Mouse (Mus musculus): Measurements from ENCODE around the gene Pgbd5.

Pgbd5 gene

DNA sequence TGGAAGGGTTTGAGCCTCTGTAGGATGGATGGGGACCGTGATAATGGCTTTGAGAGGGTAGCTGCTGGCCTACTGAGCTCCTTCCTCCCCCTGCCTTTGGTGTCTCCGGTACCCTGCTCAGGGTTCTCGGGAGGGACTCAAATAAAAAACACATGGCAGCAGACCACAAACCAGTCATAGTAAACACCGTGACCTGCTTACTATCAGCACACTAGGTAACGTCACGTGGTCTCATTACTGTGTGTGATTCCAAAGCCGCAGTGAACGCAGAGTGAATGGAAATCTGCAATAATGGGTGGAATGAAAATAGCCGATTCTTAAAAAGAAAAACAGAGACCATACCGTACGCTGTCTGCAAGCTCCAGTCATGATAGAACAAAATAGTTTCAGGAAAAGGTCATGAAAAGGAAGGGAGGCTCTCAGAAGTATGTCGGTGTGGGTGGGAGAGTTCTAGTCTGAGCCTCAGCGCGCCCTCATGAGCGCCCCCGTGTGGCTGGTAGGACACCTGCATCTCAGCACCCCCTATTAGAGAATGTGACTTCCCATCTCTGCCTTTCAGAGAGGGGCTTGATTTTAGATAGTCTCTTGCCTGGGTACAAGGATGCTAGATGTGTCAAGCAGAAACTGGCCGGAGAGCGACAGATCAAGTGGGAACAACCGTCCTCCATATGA is 92.5 kb downstream of the Pgbd5 start:
- DNase-seq (ENCODE audit: low spot score in 2 of 2): peak in 1 of 2 experiments; percentile 53

DNA sequence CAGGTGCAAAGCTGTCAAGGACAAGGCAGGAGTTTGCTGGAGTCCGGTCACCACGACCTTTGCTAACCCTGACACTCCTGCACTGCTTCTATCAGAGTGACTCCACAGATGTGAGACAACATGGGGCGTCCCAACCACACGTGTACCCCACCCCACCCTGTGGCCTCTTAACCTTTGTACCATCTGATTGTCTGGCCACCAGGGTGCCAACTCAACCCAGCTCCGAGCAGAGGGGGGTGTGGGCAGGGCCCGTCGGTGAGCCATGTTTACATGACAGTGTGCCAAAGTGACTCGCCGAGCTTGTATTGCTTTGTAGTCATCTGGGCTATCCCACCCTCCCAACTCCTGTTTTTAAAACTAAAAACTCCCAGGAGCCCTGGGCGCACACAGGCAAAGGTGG is 94.4 kb downstream of the Pgbd5 start:
- DNase-seq (ENCODE audit: low spot score in 2 of 2): no peak

DNA sequence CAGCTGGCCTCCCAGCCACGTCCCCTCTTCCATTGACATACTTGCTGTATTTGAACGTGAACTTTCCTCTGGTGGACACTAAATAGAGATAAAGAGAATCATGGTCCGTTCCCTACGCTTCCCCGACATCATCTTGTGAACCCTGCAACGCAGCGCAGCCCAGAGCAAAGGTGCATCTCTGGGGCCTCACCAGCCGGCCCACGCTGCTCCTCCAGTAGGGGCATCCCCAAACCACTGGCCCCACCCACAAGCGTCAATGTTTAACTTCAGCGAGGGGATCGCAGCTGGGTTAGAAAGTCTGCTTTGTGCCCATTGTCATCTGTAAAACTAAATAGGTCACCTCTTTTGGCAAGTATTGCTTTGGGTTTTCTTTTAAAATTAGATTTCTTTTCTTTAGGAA is 95.5 kb downstream of the Pgbd5 start:
- DNase-seq (ENCODE audit: low spot score in 2 of 2): no peak

DNA sequence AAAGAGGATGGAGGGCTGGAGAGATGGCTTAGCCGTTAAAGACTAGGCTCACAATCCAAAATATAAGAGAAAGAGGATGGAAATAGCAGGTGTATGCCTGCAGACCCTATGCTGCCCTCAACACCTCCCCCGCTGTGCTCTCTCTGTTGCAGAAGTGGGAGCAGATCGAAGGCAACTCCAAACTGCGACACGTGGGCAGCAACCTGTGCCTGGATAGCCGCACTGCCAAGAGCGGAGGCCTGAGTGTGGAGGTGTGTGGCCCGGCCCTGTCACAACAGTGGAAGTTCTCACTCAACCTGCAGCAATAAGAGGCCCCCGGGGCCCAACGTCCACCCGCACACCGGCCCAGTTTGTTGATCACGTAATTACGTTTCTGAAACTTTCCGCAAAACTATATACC is 96.3 kb downstream of the Pgbd5 start:
- DNase-seq (ENCODE audit: low spot score in 2 of 2): no peak

DNA sequence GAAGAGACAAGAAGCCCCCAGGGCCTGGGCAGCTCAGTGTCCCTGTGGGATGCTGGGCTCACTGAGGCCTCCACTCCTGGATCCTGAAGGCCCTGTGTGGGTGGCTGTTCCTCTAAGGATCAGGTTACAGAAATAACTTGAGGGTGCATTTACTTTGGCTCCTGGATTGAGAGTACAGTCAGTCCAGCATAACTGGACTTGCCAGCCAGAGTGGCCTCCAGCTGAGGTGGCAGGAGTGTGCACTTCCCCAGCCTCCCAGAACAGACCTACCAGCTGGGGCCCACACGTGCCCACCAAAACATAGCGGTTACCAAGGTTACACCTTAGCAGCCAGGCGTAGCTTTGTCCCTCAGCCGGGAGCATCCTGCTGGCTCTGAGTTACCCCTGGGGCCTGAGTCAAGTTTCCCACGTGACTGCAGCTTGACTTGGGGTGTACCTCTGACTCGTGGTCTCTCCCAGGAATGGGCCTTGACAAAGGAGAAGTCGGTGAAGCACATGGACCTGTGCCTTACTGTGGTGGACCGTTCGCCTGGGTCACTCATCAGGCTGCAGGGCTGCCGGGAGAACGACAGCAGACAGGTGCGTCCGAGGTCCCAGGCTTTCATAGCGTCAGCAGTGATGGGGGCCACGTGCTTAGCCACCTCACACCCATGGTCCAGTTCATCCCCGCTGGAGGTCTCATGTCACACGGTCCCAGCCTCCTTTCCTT is 98.9 kb downstream of the Pgbd5 start:
- DNase-seq (ENCODE audit: low spot score in 2 of 2): no peak

DNA sequence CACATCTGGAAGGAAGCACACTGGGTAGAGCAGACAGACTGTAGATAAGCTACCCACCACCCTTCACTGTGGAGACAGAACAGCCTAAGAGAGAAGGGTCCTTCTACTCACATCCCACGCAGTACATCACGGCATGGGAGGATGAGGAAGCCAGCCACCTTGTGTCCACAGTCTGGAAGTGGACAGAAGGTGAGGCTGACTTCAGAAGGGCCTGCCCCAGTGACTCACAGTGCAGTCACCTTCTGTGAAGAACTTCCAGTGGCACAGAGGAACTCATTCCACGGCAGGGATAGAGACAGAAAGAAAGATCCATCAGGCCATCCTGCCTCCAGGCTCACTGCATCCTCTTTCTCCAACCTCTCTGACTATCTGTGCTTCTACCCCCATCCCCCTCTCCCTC is 99.7 kb downstream of the Pgbd5 start:
- no peak for DNase-seq (ENCODE audit: low spot score in 2 of 2)

DNA sequence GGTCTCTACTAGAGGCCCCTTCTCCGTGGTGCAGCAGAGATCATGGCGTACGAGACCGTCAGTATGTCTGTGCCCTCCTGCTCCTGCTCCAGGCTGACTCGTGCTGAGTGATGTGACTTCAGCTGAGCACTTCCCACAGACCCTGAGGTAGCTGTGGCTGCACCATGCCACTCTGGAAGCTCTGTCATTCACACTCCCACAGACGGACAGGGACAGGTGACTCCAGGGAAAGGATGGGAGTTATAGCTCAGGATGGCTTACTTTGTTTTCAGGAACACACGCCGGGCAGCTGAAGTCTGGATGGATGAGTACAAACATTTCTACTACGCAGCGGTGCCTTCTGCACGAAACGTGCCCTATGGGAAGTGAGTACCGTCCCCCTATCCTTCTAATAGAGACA is 103.2 kb downstream of the Pgbd5 start:
- no peak for DNase-seq (ENCODE audit: low spot score in 2 of 2)

DNA sequence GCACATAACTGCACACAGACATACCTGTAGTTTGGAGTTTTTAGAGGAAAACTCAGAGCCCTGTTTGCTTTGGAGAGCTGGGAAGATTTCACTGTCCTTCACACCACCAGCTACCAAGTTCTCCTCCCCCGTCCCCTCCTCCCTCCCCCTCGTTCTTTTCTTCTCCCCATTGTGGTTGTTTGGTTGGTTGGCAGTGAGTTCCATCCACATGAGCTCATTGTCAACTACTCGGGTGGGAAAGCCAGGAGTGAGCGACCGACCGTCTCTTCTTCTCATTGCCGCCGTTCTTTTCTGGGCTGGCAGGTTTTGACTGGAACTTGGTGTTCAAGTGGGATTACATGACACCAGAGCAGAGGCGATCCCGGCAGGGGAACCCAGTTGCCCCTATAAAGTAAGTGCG is 107.8 kb downstream of the Pgbd5 start:
- no peak for DNase-seq (ENCODE audit: low spot score in 2 of 2)

DNA sequence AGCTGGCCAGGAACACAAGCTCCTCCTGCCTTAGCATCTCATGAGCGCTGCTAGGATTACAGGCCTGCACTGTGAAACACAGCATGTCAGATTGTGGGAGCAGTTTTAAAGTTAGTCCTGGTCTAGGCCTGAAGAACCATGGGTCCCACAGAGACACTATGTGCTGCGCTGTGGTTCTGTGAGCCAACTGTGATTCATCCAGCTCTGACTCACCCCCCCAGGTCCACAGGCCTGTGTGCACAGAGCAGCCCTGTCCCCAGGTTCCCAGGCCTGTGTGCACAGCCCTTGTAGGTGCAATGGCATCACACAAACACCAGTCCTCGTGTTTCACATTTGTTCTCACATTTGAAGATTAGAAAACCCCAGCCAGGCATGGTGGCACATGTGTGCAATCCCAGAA is 108.4 kb downstream of the Pgbd5 start:
- no peak for DNase-seq (ENCODE audit: low spot score in 2 of 2)

DNA sequence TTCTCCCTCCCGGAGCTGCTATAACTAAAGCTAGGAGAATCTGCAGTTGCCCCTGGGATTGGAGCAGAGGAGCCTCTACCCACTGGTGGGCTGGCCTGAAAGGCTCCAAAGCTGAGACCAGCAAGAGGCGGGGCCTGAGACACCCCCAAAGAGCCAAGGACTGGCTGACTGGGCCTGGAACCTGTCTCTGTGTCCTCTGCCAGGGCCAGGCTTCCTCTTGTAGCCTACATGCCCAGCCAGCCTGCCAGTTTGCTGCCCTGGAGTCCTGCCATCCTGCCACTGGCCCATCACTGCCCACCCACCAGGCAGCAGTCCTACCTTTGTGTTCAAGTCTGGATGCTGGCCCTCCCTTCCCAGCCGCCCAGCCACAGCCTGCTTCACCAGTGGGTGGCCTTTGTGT is 109.0 kb downstream of the Pgbd5 start:
- DNase-seq (ENCODE audit: low spot score in 2 of 2): no peak

DNA sequence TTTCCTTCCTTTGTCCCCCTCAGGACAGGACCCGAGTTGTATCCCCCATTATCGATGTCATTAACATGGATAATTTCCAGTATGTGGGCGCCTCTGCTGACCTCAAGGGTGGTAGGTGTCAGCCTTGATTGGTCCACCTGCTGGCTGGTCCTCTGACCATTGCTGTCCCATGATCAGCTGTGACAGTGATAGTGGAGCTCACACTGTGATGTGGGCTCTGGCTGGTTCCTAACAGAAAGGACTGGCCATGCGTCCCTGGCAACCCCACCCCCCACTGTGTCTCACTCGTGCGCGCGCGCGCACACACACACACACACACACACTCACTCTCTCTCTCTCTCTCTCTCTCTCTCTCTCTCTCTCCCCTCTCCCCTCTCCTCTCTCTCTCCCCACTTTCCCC is 109.8 kb downstream of the Pgbd5 start:
- no peak for DNase-seq (ENCODE audit: low spot score in 2 of 2)

DNA sequence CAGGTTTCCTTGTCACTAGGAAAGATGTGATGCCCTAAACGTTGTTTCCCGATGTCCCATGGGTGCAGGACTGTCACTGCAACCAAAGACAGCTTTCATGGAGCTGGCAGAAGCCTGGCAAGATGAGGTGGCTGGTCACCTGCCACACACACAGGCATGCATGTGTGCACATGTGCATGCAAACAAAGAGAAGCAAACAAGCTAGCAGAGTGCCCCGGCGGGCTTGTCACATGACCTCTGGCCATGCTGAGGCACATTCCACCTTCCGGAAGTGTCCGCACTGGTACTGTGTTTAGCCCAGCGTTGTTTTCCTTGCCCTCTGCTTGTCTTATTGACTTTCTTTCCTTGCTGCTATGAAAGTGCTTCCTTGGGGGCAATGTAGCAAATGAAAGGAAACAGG is 111.2 kb downstream of the Pgbd5 start:
- no peak for DNase-seq (ENCODE audit: low spot score in 2 of 2)

DNA sequence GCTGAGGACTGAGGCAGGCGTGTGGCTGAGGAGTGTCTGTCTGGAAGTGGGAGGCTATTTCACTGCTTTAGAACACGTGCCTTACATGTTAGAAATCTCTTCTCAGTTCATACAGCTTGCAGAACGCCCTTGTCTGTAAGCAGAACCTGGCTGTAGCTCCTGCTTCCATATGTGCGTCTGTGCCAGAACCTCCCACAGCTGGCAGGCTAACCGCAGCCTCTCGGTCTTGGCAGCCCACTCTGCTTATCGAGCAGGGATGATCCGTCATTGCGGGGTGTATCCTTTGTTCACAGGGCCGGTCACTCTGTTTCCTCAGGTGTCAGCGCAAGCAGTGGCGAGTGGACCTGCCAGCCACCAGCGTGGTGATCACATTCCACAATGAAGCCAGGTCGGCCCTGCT is 116.1 kb downstream of the Pgbd5 start:
- DNase-seq (ENCODE audit: low spot score in 2 of 2): peak in 1 of 2 experiments; percentile 28

DNA sequence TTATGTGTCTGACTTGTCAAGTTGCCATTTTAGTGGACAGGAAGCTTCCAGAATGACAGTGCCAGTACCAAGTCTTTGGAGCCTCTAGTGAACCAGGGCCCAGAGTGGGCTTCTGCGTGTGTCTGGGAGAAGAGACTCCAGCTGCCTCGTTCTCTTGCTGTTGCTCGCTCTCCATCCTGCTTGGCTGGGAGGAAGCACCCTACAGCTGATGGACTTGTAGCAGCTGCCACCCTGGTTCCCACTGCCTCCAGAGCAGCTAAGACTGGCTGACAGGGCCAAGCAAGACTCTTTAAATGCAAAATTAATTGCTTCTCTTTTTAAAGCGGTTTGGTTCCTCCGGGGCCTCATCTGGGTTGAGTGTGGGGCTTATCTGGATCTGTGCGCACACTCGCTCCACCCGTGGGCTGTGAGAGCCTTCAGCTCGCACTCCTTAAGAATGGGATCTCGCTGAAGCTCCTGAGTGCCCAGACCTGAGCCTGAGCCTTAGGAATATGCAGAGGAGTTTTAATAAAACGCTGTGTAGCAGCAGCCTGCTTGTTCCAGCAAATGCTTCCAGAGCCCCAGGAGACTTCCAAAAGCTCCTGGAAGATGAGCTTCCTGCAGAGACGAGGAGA is 118.1 kb downstream of the Pgbd5 start:
- no peak for DNase-seq (ENCODE audit: low spot score in 2 of 2)

DNA sequence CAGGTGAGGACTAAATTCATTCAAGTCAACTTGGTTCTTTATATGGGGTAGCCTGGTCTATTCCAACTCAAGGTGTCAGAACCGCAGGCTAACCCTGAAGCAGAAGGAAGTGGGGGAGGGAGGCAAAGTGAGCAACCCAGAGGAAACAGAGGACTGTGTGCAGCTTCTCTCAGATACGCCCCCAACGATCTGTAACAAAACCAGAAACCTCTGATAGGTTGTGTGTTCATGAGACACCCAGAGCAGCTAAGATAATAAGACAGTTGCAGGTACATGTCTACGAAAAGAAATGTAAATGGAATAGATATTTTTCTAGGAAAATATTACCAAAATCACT is 120.2 kb downstream of the Pgbd5 start:
- DNase-seq (ENCODE audit: low spot score in 2 of 2): no peak
